Mouse (Mus musculus): ENCODE measurements around the gene Crat. TPM values are rescaled to one million over a fixed set of nuclear protein-coding genes. Genes with fewer than 3 reads are reported as not detected.

Gene Crat
- 16.3 and 21.0 TPM in 2 replicates for polyA plus RNA-seq (2015; fragmentation: Nextera tagmentation; extraction: Ambion mirVana)

DNA sequence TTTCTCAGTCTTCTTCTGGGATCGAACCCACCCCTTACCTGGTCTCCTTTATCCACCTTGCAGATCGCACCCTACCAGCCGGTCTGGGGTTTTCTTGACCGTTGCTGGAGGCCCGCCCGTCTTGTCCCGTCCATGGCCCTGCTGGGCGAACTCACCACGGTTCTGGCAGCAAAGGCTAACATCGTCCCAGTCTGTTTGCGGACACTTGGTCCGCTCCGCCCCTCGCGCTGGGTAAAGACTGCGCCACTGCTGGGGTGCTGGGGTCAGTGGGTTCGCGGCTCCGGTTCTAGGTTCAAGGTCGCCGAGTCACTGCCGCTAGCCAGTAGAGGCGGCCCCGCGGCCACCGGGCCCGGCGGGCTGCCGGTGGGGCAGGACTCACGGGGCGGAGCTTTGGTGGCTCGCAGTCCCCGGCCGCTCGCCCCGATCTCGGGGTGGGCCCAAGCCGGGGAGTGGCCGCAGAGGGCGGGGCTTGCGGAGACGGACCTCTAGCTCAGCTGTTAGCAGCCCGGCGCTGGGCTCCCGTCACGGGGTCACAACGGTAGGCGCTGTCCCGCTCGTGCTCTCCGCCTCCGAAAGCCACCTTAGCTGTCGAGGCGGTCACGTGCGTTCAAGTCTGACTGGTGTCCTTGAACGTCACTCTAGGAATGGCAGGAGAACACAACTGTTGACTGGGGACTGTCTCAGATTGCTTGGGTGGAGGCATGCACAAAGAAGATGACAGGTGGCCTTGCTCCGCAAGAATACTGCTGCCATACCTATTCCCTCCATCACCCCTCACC, at the start of gene Crat:
Gene Crat (minus strand): TSS at position 657 of the 779 bp plus-strand sequence.
- H3K4me2 ChIP-seq = peak within 1 kb of the TSS; percentile 77
- H3K4me3 ChIP-seq = peak within 1 kb of the TSS; percentile 83
- H3K4me1 ChIP-seq = peaks cover 52% of the 10 kb centered on the region
- H3K9me3 ChIP-seq (replicated peaks) = no peaks in the 10 kb centered on the region
- WGBS = 1% methylated on average over 58 of the region's 58 CpGs
- H3K36me3 ChIP-seq (ENCODE audit: poor library complexity, severe bottlenecking) = peaks cover 8% of the 10 kb centered on the region; the same call in 1 of the 2 replicates
- H3K27me3 ChIP-seq = no peaks in the 10 kb centered on the region
- peak; percentile 86 for ATAC-seq
- peak within 1 kb of the TSS; percentile 97 for H3K27ac ChIP-seq
- H3K9ac ChIP-seq = peak within 1 kb of the TSS; percentile 95

DNA sequence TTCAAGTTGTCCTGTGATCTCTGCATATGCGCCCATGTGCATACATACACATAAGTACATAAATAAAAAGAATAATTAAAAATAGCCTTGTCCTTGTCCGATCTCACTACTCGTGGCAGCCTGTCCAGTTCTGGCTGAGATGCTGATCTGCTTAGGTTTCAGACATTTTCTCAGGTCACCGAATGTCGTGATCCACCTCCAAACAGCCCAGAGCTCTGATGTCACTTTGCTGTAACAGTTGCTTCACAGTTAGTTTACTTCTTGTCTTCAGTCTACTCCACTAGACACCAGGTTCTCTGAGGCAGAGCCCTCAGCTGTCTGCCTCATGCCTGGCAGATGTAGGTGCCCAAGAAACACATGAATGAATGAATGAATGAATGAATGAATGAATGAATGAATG, 48.8 kb upstream of the Crat start:
- H3K9ac ChIP-seq = peak overlapping the region; percentile 50; the same call in 1 of the 2 replicates
- no peaks in the 10 kb centered on the region for H3K36me3 ChIP-seq (ENCODE audit: poor library complexity, severe bottlenecking)
- no peaks in the 10 kb centered on the region for H3K9me3 ChIP-seq (replicated peaks)
- no peak overlapping the region for H3K27ac ChIP-seq
- no peak for ATAC-seq
- H3K4me3 ChIP-seq = no peak overlapping the region
- H3K27me3 ChIP-seq = no peaks in the 10 kb centered on the region; the same call in 1 of the 2 replicates
- WGBS = 69% methylated on average over 5 of the region's 5 CpGs
- peak overlapping the region; percentile 54 for H3K4me2 ChIP-seq
- peaks cover 19% of the 10 kb centered on the region for H3K4me1 ChIP-seq

DNA sequence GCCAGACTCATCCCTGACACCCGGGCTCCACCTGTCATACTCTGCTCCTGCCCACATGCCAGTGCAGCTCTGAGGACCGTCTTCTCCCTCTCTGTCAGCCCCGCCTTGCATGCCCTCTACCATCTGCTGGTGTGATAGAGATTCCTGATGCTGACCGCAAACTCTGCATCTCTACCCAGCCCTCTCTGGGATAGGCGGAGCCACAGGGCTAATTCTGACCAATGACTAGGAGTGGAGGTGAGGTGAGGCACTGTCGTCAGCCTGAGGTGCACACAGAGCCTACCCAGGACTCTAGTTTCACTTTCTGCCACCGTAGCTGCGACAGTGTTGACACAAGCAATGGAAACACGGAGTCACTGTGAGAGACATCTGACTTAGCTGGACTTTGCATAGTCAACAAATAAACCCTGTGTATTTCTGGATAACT, 48.3 kb upstream of the Crat start:
- 2% methylated on average over 9 of the region's 9 CpGs for WGBS
- peak overlapping the region; percentile 54 for H3K4me2 ChIP-seq
- no peaks in the 10 kb centered on the region for H3K9me3 ChIP-seq (replicated peaks)
- no peaks in the 10 kb centered on the region; the same call in 1 of the 2 replicates for H3K27me3 ChIP-seq
- ATAC-seq = peak; percentile 77
- peak overlapping the region; percentile 35 for H3K27ac ChIP-seq
- peaks cover 15% of the 10 kb centered on the region for H3K4me1 ChIP-seq
- no peaks in the 10 kb centered on the region for H3K36me3 ChIP-seq (ENCODE audit: poor library complexity, severe bottlenecking)
- peak overlapping the region; percentile 23 for H3K4me3 ChIP-seq
- H3K9ac ChIP-seq = peak overlapping the region; percentile 50

DNA sequence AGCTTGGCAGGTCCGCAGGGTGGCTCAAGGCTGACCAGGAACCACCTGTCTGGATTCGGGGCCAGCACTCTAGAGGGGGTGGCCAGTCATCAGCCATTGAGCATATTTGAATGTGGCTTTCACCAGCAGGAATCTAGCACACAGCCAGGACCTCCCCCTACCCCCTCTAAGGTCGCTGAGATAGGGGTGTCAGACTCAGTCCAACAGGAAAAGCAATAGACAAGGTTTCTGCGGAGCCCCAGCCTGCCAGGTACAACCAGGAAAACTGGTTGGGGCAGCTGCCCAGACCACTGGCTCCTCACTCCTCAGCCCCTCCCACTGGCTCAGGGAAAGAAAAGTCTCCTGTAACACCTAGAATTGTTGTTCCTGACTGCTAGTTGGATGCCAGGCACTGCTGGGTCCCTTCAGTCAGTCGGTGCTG, 47.7 kb upstream of the Crat start:
- WGBS = 27% methylated on average over 5 of the region's 5 CpGs
- H3K9me3 ChIP-seq (replicated peaks) = no peaks in the 10 kb centered on the region

DNA sequence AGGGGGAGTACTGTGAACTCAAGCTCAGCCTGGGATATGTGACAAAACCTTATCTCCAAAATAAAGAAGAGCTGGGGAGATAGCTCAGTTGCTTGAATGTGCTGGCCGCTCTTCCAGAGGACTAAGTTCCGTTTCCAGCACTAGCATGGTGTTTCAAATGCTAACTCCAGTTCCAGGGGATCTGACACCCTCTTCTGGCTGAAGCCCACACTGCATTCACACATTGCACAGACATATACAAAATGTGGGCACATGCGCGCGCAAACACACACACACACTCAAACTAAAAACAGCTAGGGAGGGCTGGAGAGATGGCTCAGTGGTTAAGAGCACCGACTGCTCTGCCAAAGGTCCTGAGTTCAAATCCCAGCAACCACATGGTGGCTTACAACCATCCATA, 43.6 kb upstream of the Crat start:
- peaks cover 14% of the 10 kb centered on the region for H3K4me1 ChIP-seq
- no peak overlapping the region for H3K4me2 ChIP-seq
- H3K4me3 ChIP-seq = no peak overlapping the region
- no peaks in the 10 kb centered on the region for H3K27me3 ChIP-seq
- no peak for ATAC-seq
- H3K9ac ChIP-seq = no peak overlapping the region
- WGBS = 88% methylated on average over 6 of the region's 6 CpGs
- H3K36me3 ChIP-seq (ENCODE audit: poor library complexity, severe bottlenecking) = no peaks in the 10 kb centered on the region
- no peak overlapping the region for H3K27ac ChIP-seq
- no peaks in the 10 kb centered on the region for H3K9me3 ChIP-seq (replicated peaks)

More for the DNA sequence above, 47.7 kb upstream of the Crat start:
- H3K36me3 ChIP-seq (ENCODE audit: poor library complexity, severe bottlenecking) = no peaks in the 10 kb centered on the region
- no peaks in the 10 kb centered on the region for H3K27me3 ChIP-seq
- H3K4me1 ChIP-seq = peaks cover 15% of the 10 kb centered on the region
- no peak overlapping the region for H3K4me3 ChIP-seq
- no peak for ATAC-seq
- H3K27ac ChIP-seq = peak overlapping the region; percentile 35
- peak overlapping the region; percentile 54 for H3K4me2 ChIP-seq
- H3K9ac ChIP-seq = peak overlapping the region; percentile 50; the same call in 1 of the 2 replicates

DNA sequence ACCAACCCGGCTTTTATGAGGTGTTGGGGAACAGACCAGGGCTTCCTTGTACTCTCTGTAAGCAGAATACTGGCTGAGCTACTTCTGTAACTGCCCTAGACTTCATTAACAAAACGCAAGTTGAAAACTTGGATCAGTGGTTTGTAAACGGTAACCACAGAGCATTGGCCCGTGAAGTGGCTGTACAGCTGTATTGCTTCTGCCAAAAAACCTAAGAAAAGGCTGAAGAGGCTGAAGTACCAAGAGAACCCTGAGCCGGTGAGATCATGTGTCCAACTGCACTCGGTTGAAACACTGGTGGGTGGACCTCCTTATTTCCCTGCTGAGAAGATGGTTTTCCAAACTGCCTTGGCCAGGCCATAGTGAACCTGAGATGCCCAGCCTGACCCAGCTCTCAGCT, 42.7 kb upstream of the Crat start:
- Histone ChIP-seq H3K4me1 (peaks cover 5% of the 10 kb centered on the region), H3K9me3 (replicated peaks) (no peaks in the 10 kb centered on the region), H3K4me2 (no peak overlapping the region), H3K4me3 (no peak overlapping the region), H3K27ac (no peak overlapping the region), H3K9ac (no peak overlapping the region), H3K27me3 (no peaks in the 10 kb centered on the region), H3K36me3 (ENCODE audit: poor library complexity, severe bottlenecking) (no peaks in the 10 kb centered on the region)
- ATAC-seq = no peak
- 86% methylated on average over 6 of the region's 6 CpGs for WGBS

DNA sequence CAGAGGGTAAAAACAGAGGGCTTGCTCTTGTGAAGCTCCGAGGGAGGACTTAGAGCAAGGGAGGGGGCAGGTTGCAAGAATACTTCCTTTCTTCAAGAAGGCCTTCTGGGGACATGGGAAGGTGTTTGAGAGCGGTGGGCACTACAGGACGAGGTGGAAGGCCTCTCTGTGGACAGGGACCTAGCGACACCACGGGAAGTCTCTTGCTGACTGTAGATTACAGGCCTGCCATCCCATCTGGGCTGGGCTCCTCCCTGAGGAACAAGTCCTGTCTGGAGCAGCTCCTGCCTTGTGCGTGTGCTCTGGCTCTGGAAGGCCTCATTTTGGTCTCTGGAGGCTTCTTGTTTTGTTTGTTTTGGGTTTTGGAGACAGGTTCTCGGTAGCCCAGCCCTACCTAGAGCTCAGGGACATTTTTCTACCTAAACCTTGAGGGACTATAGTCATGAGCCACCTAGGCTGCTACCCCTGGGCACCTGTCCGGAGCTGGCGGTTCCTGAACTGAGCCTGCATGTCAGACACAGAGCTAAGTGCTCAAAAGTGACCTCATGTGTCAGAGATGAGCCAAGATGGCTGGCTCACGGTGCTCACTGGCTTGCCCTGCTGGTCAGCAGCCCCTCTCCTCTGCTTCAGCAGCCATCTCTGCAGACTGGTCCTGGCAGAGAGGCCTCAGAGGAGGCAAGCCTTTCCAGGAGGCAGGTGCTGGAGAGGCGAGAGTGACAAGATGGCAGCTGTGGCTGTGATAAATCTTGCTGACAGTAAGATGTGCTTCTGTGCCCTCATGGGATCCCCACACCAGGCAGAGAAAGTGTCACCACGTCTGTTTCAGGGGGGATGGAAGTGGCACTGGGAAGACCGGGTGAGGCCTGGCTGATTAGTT, 40.7 kb upstream of the Crat start:
- no peak overlapping the region for H3K4me2 ChIP-seq
- H3K9me3 ChIP-seq (replicated peaks) = no peaks in the 10 kb centered on the region
- no peaks in the 10 kb centered on the region for H3K27me3 ChIP-seq
- H3K36me3 ChIP-seq (ENCODE audit: poor library complexity, severe bottlenecking) = no peaks in the 10 kb centered on the region
- ATAC-seq = no peak
- H3K9ac ChIP-seq = no peak overlapping the region
- H3K4me1 ChIP-seq = no peaks in the 10 kb centered on the region
- WGBS = 83% methylated on average over 13 of the region's 13 CpGs
- no peak overlapping the region for H3K4me3 ChIP-seq
- H3K27ac ChIP-seq = no peak overlapping the region

DNA sequence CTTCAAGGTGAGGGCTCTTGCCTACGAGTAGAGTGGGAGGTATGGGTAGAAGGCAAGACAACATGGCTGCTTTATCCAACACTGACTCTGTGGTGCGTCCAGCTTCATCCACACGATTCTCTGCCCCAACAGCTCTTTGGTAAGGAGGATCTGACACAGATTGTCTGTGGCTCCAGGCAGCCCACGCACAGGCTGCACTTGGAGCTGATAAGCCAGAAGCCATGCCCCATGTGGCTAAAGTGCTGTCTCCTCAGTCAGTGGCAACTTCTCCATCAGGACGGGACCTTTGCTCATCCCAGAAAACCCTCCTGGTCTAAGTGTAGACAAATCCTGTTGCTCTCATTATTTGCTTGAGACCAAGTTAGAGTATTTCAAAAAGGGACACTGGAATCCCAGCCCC, 39.0 kb upstream of the Crat start:
- Histone ChIP-seq H3K36me3 (ENCODE audit: poor library complexity, severe bottlenecking) (peaks cover 12% of the 10 kb centered on the region), H3K27me3 (no peaks in the 10 kb centered on the region), H3K4me3 (no peak overlapping the region), H3K4me2 (no peak overlapping the region), H3K9ac (no peak overlapping the region), H3K4me1 (no peaks in the 10 kb centered on the region), H3K9me3 (replicated peaks) (no peaks in the 10 kb centered on the region), H3K27ac (no peak overlapping the region)
- no peak for ATAC-seq
- 81% methylated on average over 5 of the region's 5 CpGs for WGBS

DNA sequence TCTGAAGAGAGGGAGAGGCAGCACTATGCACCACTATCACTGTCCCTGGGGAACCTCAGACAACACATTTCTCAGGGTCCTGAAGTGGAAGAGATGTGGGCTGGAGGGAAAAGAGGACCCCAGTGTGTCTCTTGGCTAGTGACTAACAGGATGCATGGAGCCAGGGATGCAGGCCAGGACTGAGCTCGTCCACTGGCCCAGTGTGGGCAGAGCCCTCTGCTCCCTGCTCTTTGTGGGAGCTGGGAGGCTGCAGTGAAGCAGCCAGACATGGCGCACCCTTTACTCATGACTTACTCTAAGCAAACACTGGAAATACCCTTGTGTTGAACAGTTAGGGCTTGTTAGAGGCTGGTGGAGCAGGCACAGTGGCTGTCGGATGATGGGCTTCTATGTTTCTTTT, 38.0 kb upstream of the Crat start:
- 84% methylated on average over 3 of the region's 3 CpGs for WGBS

DNA sequence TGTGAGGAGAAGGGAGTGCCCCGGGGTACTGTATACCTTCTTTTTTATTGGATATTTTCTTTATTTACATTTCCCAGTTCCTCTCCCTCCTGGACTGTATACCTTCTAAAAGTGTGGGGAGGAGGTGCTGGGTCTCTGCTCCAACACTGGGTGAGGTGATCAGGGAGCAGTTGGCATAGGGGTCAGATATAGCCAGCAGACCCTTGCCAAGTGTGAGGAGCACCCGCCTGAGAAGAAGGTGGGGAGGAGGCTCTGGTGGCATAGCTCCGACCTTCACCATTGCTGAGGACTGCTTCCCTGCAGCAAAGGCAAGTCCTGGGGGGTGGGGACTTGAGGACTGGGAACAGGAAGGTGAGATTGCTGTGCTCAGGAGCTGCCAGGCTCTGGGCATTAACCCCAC, 35.9 kb upstream of the Crat start:
- Histone ChIP-seq H3K4me2 (no peak overlapping the region), H3K9me3 (replicated peaks) (no peaks in the 10 kb centered on the region), H3K9ac (no peak overlapping the region), H3K27ac (no peak overlapping the region), H3K27me3 (no peaks in the 10 kb centered on the region), H3K4me1 (no peaks in the 10 kb centered on the region), H3K36me3 (ENCODE audit: poor library complexity, severe bottlenecking) (peaks cover 37% of the 10 kb centered on the region), H3K4me3 (no peak overlapping the region)
- no peak for ATAC-seq
- 93% methylated on average over 3 of the region's 3 CpGs for WGBS

More for the DNA sequence above, 38.0 kb upstream of the Crat start:
- H3K36me3 ChIP-seq (ENCODE audit: poor library complexity, severe bottlenecking) = peaks cover 17% of the 10 kb centered on the region
- H3K4me2 ChIP-seq = no peak overlapping the region
- H3K27me3 ChIP-seq = no peaks in the 10 kb centered on the region
- no peak overlapping the region; the same call in 1 of the 2 replicates for H3K27ac ChIP-seq
- H3K4me1 ChIP-seq = no peaks in the 10 kb centered on the region
- no peak for ATAC-seq
- H3K9ac ChIP-seq = no peak overlapping the region
- no peak overlapping the region for H3K4me3 ChIP-seq
- H3K9me3 ChIP-seq (replicated peaks) = no peaks in the 10 kb centered on the region

DNA sequence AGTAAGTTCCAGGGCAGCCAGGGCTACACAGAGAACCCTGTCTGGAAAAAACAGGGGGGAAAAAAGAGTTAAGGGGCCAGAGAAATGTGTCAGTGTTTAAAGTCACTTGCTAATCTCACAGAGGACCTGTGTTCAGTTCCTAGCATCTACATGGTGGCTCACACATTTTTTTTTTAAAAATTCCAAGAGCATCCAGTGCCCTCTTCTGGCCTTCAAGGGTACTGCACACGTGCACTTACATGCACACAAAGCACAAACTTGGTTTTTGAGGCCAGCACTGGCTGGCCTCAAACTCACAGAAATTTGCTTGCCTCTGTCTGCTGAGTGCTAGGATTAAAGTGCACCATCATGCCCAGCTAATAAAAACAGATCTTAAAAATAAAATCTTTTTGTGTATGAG, 34.9 kb upstream of the Crat start:
- WGBS = 66% methylated on average over 1 of the region's 1 CpGs
- 0 out of 2 replicates have a peak, but pooled peaks cover under 1% of the 10 kb centered on the region for H3K4me1 ChIP-seq
- no peaks in the 10 kb centered on the region for H3K27me3 ChIP-seq
- H3K4me3 ChIP-seq = no peak overlapping the region
- no peak overlapping the region for H3K27ac ChIP-seq
- no peak overlapping the region for H3K9ac ChIP-seq
- H3K4me2 ChIP-seq = no peak overlapping the region
- H3K36me3 ChIP-seq (ENCODE audit: poor library complexity, severe bottlenecking) = peaks cover 47% of the 10 kb centered on the region
- no peak for ATAC-seq
- no peaks in the 10 kb centered on the region for H3K9me3 ChIP-seq (replicated peaks)

DNA sequence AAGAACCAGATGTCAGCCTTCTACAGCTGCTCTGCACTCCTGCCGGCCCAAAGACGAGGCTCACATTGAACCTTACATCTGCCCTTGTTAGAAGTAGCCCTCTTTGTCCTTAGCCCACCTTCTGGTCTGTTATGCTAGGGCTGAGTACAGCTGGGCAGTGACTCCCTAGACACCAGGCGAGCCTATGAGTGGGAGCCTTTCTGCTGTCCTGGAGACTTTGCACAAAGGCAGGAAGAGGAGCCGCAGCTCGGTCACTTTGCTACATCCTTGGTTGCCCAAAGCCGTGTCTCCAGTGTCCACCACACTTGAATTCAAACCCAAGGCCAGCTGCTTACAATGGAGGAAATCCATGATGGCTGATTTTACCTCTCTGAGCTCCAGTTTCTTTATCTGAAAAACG, 32.8 kb upstream of the Crat start:
- H3K36me3 ChIP-seq (ENCODE audit: poor library complexity, severe bottlenecking) = peaks cover 68% of the 10 kb centered on the region

More for the DNA sequence above, 32.8 kb upstream of the Crat start:
- WGBS = 95% methylated on average over 7 of the region's 7 CpGs
- Histone ChIP-seq H3K27me3 (no peaks in the 10 kb centered on the region), H3K4me1 (peaks cover 6% of the 10 kb centered on the region), H3K27ac (no peak overlapping the region), H3K4me3 (no peak overlapping the region), H3K4me2 (no peak overlapping the region), H3K9ac (no peak overlapping the region), H3K9me3 (replicated peaks) (no peaks in the 10 kb centered on the region)
- no peak for ATAC-seq
